Mouse (Mus musculus) urinary bladder, adult 18-20 months (tissue): ENCODE data around the gene Abhd11.
"Not testable (repeated sequence)": the region's sequence is repeated elsewhere in the genome, so short reads cannot be mapped to it uniquely, and the experiment has no call there.

Experiments
- DNase-seq, 2 experiments: peaks; one replicate each; pipeline ENCODE4 v3.0.0; 2022; ENCODE audit warnings: low spot score in 2 of 2, mixed read lengths in 2 of 2

The Abhd11 gene

GRCm38 (mm10) chr5:135008671-135009589, at the start of gene Abhd11:
Gene Abhd11, plus strand, starts transcription at chr5:135009152.
- peak; percentile 91 to 98 for DNase-seq

- DNase-seq = no peak
Observed at GRCm38 (mm10) chr5:134960430-134960829, 48.5 kb upstream of the Abhd11 start.

- no peak for DNase-seq
Observed at GRCm38 (mm10) chr5:134961519-134961918, 47.4 kb upstream of the Abhd11 start.

- DNase-seq = no peak
Observed at GRCm38 (mm10) chr5:134963546-134963945, 45.4 kb upstream of the Abhd11 start.

GRCm38 (mm10) chr5:134964655-134965054, 44.3 kb upstream of the Abhd11 start:
- not testable (repeated sequence) for DNase-seq

- DNase-seq = peak in 1 of 2 experiments; percentile 63
Observed at GRCm38 (mm10) chr5:134965473-134965851, 43.5 kb upstream of the Abhd11 start.

- DNase-seq = peak in 1 of 2 experiments; percentile 44
Observed at GRCm38 (mm10) chr5:134965852-134966821, 42.8 kb upstream of the Abhd11 start.

- no peak for DNase-seq
Observed at GRCm38 (mm10) chr5:134967164-134967944, 41.6 kb upstream of the Abhd11 start.

- no peak for DNase-seq
Observed at GRCm38 (mm10) chr5:134970671-134971070, 38.3 kb upstream of the Abhd11 start.

GRCm38 (mm10) chr5:134973081-134973480, 35.9 kb upstream of the Abhd11 start:
- no peak for DNase-seq

GRCm38 (mm10) chr5:134973526-134973925, 35.4 kb upstream of the Abhd11 start:
- DNase-seq = no peak

GRCm38 (mm10) chr5:134974294-134974693, 34.7 kb upstream of the Abhd11 start:
- peak in 1 of 2 experiments; percentile 12 for DNase-seq

- DNase-seq = no peak
Observed at GRCm38 (mm10) chr5:134974921-134975320, 34.0 kb upstream of the Abhd11 start.

- DNase-seq = no peak
Observed at GRCm38 (mm10) chr5:134976164-134976563, 32.8 kb upstream of the Abhd11 start.

GRCm38 (mm10) chr5:134976577-134977250, 32.2 kb upstream of the Abhd11 start:
- DNase-seq = no peak

GRCm38 (mm10) chr5:134977837-134978236, 31.1 kb upstream of the Abhd11 start:
- DNase-seq = no peak

GRCm38 (mm10) chr5:134981149-134981548, 27.8 kb upstream of the Abhd11 start:
- no peak for DNase-seq

GRCm38 (mm10) chr5:134983111-134983510, 25.8 kb upstream of the Abhd11 start:
- no peak for DNase-seq

GRCm38 (mm10) chr5:134983771-134984170, 25.2 kb upstream of the Abhd11 start:
- no peak for DNase-seq

- DNase-seq = no peak
Observed at GRCm38 (mm10) chr5:134985633-134986297, 23.2 kb upstream of the Abhd11 start, which contains the start of gene Cldn3. Gene Cldn3, plus strand, starts transcription at chr5:134986214.
